Comparison of ENCODE assay signal across 9 mouse cellular contexts in the genomic region with DNA sequence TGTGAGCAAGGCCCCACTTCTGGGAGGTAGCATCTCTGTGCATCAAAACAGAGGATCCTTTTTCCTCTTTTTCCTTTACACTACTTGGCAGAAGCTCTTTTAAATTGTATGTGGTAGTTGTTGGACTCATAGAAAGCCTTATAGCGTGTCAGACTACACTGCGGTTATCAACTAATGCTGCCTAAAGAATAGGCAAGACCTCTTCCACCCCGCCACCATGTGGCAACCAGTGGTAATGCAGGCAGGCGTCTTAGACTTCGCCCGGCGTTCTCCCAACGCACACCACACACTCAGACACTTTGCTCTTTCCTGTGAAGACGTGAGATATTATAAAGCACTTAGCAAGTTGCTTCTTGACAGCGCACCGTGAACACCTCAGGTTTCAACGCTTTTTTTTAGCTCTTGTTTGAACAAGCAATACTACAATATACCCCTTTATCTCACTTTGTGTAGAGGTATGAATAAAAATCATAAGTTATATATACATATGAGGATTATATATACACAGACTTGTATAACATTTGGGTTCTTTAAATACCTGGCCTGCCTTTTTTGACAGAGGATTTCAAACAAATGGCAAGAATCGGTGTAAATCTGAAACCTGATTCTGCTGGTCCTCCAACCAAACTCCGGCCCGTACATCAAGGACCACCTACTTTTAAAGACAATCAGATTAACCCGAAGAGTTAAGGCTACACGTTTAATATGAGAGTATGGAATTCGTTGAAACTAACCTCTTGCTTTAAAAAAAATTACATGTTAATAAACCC. TPM values are rescaled to one million over a fixed set of nuclear protein-coding genes. Genes with fewer than 3 reads are reported as not detected.
DNase-seq lines count a peak whose midpoint lies in the region; ATAC-seq lines count a peak whose summit lies in the region.
"Had no signal": no experiment of that assay in that cellular context is flagged by ENCODE, and none has a peak within 500 bp of the region (broad histone marks: within the 10 kb centered on the region; RNA-seq: fewer than 3 reads in every experiment).

No protein-coding gene starts in this region.

- 12% methylated on average over 18 of the region's 18 CpGs for WGBS in forebrain, embryonic 14.5 days

- no peaks in the 10 kb centered on the region for H3K4me1 ChIP-seq in forebrain, embryonic 14.5 days (ENCODE audit: control insufficient read depth, insufficient read depth, low read length)

- H3K4me2 ChIP-seq in forebrain, embryonic 14.5 days (ENCODE audit: low read length), result no peak overlapping the region

- no peak overlapping the region for H3K9ac ChIP-seq in forebrain, embryonic 14.5 days (ENCODE audit: low read length)

- 0 out of 2 replicates have a peak, but pooled peaks cover 12% of the 10 kb centered on the region for H3K27me3 ChIP-seq in forebrain, embryonic 14.5 days (replicated peaks; ENCODE audit: control insufficient read depth, insufficient read depth, low read length)

- peak; percentile 92 for DNase-seq in ES-CJ7 (ENCODE audit: low read depth, low spot score)
- peak; percentile 73 for DNase-seq in c-Kit-positive CD71-positive TER-119-positive erythroid progenitor cells, embryonic 14.5 days (ENCODE audit: low spot score)
- peak; percentile 94 for DNase-seq in forebrain, embryonic 14.5 days (ENCODE audit: low spot score)
- peak; percentile 94 for DNase-seq in heart, postnatal 4 days
- peak; percentile 73 for DNase-seq in layer of hippocampus, adult 9-11 months
- DNase-seq in lung, postnatal 10 days, result peak; percentile 92
- DNase-seq in ovary, postnatal 36 days (ENCODE audit: low spot score), result peak; percentile 85
- DNase-seq in thymus, postnatal 14 days, result peak; percentile 96

- peak; percentile 68 for ATAC-seq in forebrain, embryonic 14.5 days

- H3K36me3 ChIP-seq in forebrain, embryonic 14.5 days (ENCODE audit: control insufficient read depth, insufficient read depth, low read length), result no peaks in the 10 kb centered on the region

- H3K4me3 ChIP-seq in forebrain, embryonic 14.5 days (ENCODE audit: low read depth, low read length), result no peak overlapping the region

- no peak overlapping the region for H3K27ac ChIP-seq in forebrain, embryonic 14.5 days (ENCODE audit: low read depth, low read length)
- H3K27ac ChIP-seq: macrophage had no signal

- no peaks in the 10 kb centered on the region for H3K9me3 ChIP-seq in forebrain, embryonic 14.5 days (replicated peaks; ENCODE audit: control insufficient read depth, low read length)

RNA-seq across cellular contexts. Expression of a gene that starts 23.5 kb away (rescaled TPM):
- not detected in 2 replicates for polyA plus RNA-seq in forebrain, embryonic 14.5 days (2014; fragmentation: Nextera tagmentation; extraction: Ambion mirVana)
- not detected for total RNA-seq in heart, postnatal 4 days (2021)
- polyA plus RNA-seq: macrophage had no signal

RNA-seq across cellular contexts. Expression of a gene that starts 25.8 kb away (rescaled TPM):
- polyA plus RNA-seq in forebrain, embryonic 14.5 days (2014; fragmentation: Nextera tagmentation; extraction: Ambion mirVana), result 0.70 and 0.93 TPM in 2 replicates
- 10 to 100 TPM; 60.0 to 68.2 TPM for total RNA-seq in heart, postnatal 4 days (2021)
